Mouse (Mus musculus) urinary bladder, adult 2 months (tissue): ENCODE results near the gene Igll1. TPM values are rescaled to one million over a fixed set of nuclear protein-coding genes. Genes with fewer than 3 reads are reported as not detected.
A peak's percentile ranks its signal among the peaks of the same experiment; 100 is the strongest.
"Not testable (repeated sequence)": the region's sequence is repeated elsewhere in the genome, so short reads cannot be mapped to it uniquely, and the experiment has no call there.

Source experiments
- DNase-seq: peaks from one replicate; pipeline ENCODE4 v3.0.0; 2022; ENCODE audit warnings: low spot score
- polyA plus RNA-seq: library from polyadenylated mRNA; depleted of rRNA; stranded (reverse); fragments of >200 nt; gene quantifications from 2 replicates; pipeline ENCODE4 v1.2.3, GENCODE M21; 2012; rRNA removed

Igll1 gene
- not detected in 2 replicates for polyA plus RNA-seq

GRCm38 (mm10) chr16:16863978-16864377, at the start of gene Igll1:
Gene Igll1, minus strand, starts transcription at chr16:16863985.
- DNase-seq: no peak

GRCm38 (mm10) chr16:16913440-16913839, 49.7 kb upstream of the Igll1 start:
- DNase-seq: no peak

GRCm38 (mm10) chr16:16911641-16912597, 48.1 kb upstream of the Igll1 start:
- peak; percentile 67 for DNase-seq

GRCm38 (mm10) chr16:16907799-16908198, 44.0 kb upstream of the Igll1 start:
- DNase-seq: no peak

GRCm38 (mm10) chr16:16903188-16903587, 39.4 kb upstream of the Igll1 start:
- DNase-seq: no peak

- no peak for DNase-seq
These were observed 38.5 kb upstream of the Igll1 start for GRCm38 (mm10) chr16:16902329-16902728.

GRCm38 (mm10) chr16:16897056-16897584, 33.3 kb upstream of the Igll1 start:
- no peak for DNase-seq

- peak; percentile 91 for DNase-seq
These were observed 32.7 kb upstream of the Igll1 start, which contains the start of gene Ppm1f for GRCm38 (mm10) chr16:16896382-16897055. Gene Ppm1f, plus strand, starts transcription at chr16:16896469.

GRCm38 (mm10) chr16:16896015-16896381, 32.2 kb upstream of the Igll1 start:
- DNase-seq: no peak

- no peak for DNase-seq
These were observed 28.6 kb upstream of the Igll1 start for GRCm38 (mm10) chr16:16892366-16892765.

GRCm38 (mm10) chr16:16888341-16888740, 24.6 kb upstream of the Igll1 start:
- DNase-seq: no peak

GRCm38 (mm10) chr16:16879025-16879424, 15.2 kb upstream of the Igll1 start:
- no peak for DNase-seq

GRCm38 (mm10) chr16:16870617-16871331, 7.0 kb upstream of the Igll1 start, which contains the start of the genes Top3b and Vpreb1:
Gene Top3b, plus strand, starts transcription at chr16:16870736.
Gene Vpreb1, minus strand, starts transcription at chr16:16870843.
- DNase-seq: peak; percentile 75

- DNase-seq: no peak
These were observed 6.4 kb upstream of the Igll1 start for GRCm38 (mm10) chr16:16870241-16870616.

GRCm38 (mm10) chr16:16865696-16866561, 2.1 kb upstream of the Igll1 start:
- DNase-seq: no peak

- DNase-seq: no peak
These were observed 1.4 kb upstream of the Igll1 start for GRCm38 (mm10) chr16:16865217-16865616.

- no peak for DNase-seq
These were observed 1.5 kb downstream of the Igll1 start for GRCm38 (mm10) chr16:16862288-16862687.

GRCm38 (mm10) chr16:16856731-16857476, 6.9 kb downstream of the Igll1 start:
- DNase-seq: no peak

- not testable (repeated sequence) for DNase-seq
These were observed 7.7 kb downstream of the Igll1 start for GRCm38 (mm10) chr16:16856054-16856453.

- DNase-seq: no peak
These were observed 8.2 kb downstream of the Igll1 start for GRCm38 (mm10) chr16:16855541-16855940.
